Mouse (Mus musculus) gastrocnemius, adult 8-10 months (tissue): Measurements from ENCODE around the gene Cap2. TPM values are rescaled to one million over a fixed set of nuclear protein-coding genes. Genes with fewer than 3 reads are reported as not detected.
A peak's percentile ranks its signal among the peaks of the same experiment; 100 is the strongest.

Experiments
- DNase-seq, 2 experiments: peaks; one replicate each; pipeline ENCODE4 v3.0.0; 2022; ENCODE audit warnings: low spot score in 2 of 2
- total RNA-seq, 4 experiments: library from RNA; stranded (reverse); gene quantifications; 2 replicates each; pipeline ENCODE4 v1.2.4; 2022

The Cap2 gene
- 100 to 1,000 TPM; 252 to 331 (median 305) TPM for total RNA-seq

- DNase-seq = peak; percentile 67 to 83
Measured at GRCm38 (mm10) chr13:46501800-46502389, at the start of gene Cap2. TSS of gene Cap2 (plus strand) at chr13:46501848.

GRCm38 (mm10) chr13:46459546-46459945 lies 42.1 kb upstream of the Cap2 start:
- no peak for DNase-seq

- no peak for DNase-seq
Measured at GRCm38 (mm10) chr13:46462280-46462679, 39.4 kb upstream of the Cap2 start.

- DNase-seq = no peak
Measured at GRCm38 (mm10) chr13:46463764-46464163, 37.9 kb upstream of the Cap2 start.

- DNase-seq = no peak
Measured at GRCm38 (mm10) chr13:46468251-46468650, 33.4 kb upstream of the Cap2 start.

- no peak for DNase-seq
Measured at GRCm38 (mm10) chr13:46469536-46469935, 32.1 kb upstream of the Cap2 start.

- DNase-seq = no peak
Measured at GRCm38 (mm10) chr13:46481271-46481670, 20.4 kb upstream of the Cap2 start.

- no peak for DNase-seq
Measured at GRCm38 (mm10) chr13:46485605-46486004, 16.0 kb upstream of the Cap2 start.

- no peak for DNase-seq
Measured at GRCm38 (mm10) chr13:46488166-46488565, 13.5 kb upstream of the Cap2 start.

GRCm38 (mm10) chr13:46490644-46491043 lies 11.0 kb upstream of the Cap2 start:
- no peak for DNase-seq

GRCm38 (mm10) chr13:46502390-46502891 lies 793 bp downstream of the Cap2 start:
- DNase-seq = peak; percentile 33 to 35

- no peak for DNase-seq
Measured at GRCm38 (mm10) chr13:46507944-46508343, 6.3 kb downstream of the Cap2 start.

- DNase-seq = no peak
Measured at GRCm38 (mm10) chr13:46508823-46509222, 7.2 kb downstream of the Cap2 start.

- DNase-seq = no peak
Measured at GRCm38 (mm10) chr13:46510460-46510859, 8.8 kb downstream of the Cap2 start.

- no peak for DNase-seq
Measured at GRCm38 (mm10) chr13:46514484-46514883, 12.8 kb downstream of the Cap2 start.

- DNase-seq = no peak
Measured at GRCm38 (mm10) chr13:46515120-46515523, 13.5 kb downstream of the Cap2 start.

- DNase-seq = no peak
Measured at GRCm38 (mm10) chr13:46515524-46515923, 13.9 kb downstream of the Cap2 start.

- no peak for DNase-seq
Measured at GRCm38 (mm10) chr13:46516183-46516582, 14.5 kb downstream of the Cap2 start.

- peak in 1 of 2 experiments; percentile 29 for DNase-seq
Measured at GRCm38 (mm10) chr13:46517211-46517685, 15.6 kb downstream of the Cap2 start.

- no peak for DNase-seq
Measured at GRCm38 (mm10) chr13:46521482-46521881, 19.8 kb downstream of the Cap2 start.

GRCm38 (mm10) chr13:46522798-46523197 lies 21.1 kb downstream of the Cap2 start:
- peak in 1 of 2 experiments; percentile 23 for DNase-seq

- no peak for DNase-seq
Measured at GRCm38 (mm10) chr13:46523235-46523634, 21.6 kb downstream of the Cap2 start.

- peak; percentile 42 to 62 for DNase-seq
Measured at GRCm38 (mm10) chr13:46523712-46524111, 22.1 kb downstream of the Cap2 start.
